33 mouse cellular contexts compared by ENCODE assay signal in the genomic region with DNA sequence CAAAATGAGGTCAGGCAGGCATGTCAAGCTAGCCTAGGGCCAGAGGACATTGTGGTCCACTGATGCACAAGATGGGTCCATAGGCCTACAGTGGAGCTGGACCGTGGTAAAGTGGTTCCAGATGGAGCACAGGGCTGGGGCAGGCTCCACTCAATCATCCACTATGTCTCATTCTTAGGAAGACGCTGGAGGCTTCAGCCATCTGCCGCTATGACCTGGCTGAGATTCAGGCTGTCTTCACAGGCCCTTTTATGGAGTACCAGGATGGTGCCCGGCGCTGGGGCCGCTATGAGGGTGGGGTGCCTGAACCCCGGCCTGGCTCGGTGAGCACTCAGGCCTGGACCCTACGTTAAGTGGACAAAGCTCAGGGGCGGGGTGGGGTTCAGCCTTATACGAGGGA. TPM values are rescaled to one million over a fixed set of nuclear protein-coding genes. Genes with fewer than 3 reads are reported as not detected.
DNase-seq lines count a peak whose midpoint lies in the region; ATAC-seq and TF ChIP-seq lines count a peak whose summit lies in the region.
"Had no signal": no experiment of that assay in that cellular context is flagged by ENCODE, and none has a peak within 500 bp of the region (broad histone marks: within the 10 kb centered on the region; RNA-seq: fewer than 3 reads in every experiment).

No protein-coding gene starts in this region.

- no peak overlapping the region for H3K4me2 ChIP-seq in hindbrain, postnatal 0 days (ENCODE audit: low read depth, low read length)
- H3K4me2 ChIP-seq: embryonic facial prominence, embryonic 15.5 days; forebrain, embryonic 12.5 days; heart, embryonic 12.5 days; hindbrain, embryonic 14.5 days; kidney, embryonic 15.5 days; limb, embryonic 13.5 days; liver, embryonic 11.5 days; lung, embryonic 15.5 days; midbrain, embryonic 12.5 days had no signal

- WGBS in hindbrain, postnatal 0 days, result 80% methylated on average over 11 of the region's 11 CpGs
- 87% methylated on average over 11 of the region's 11 CpGs for WGBS in hindbrain, embryonic 10.5 days

- H3K27me3 ChIP-seq in hindbrain, postnatal 0 days (ENCODE audit: insufficient read depth, low read length), result no peaks in the 10 kb centered on the region
- H3K27me3 ChIP-seq in hindbrain, embryonic 10.5 days (ENCODE audit: insufficient read depth, poor library complexity, severe bottlenecking), result no peaks in the 10 kb centered on the region
- H3K27me3 ChIP-seq: embryonic facial prominence, embryonic 15.5 days; forebrain, embryonic 12.5 days; heart, embryonic 12.5 days; kidney, embryonic 15.5 days; limb, embryonic 13.5 days; lung, embryonic 15.5 days; midbrain, embryonic 12.5 days had no signal

- DNase-seq in cerebellum, postnatal 36 days, result no peak
- no peak for DNase-seq in hindbrain, postnatal 0 days (ENCODE audit: low spot score)
- DNase-seq in hindbrain, embryonic 10.5 days (ENCODE audit: low spot score), result no peak
- DNase-seq in retina, postnatal 1 day, result peak; percentile 27
- DNase-seq in retina, embryonic 14.5 days (ENCODE audit: low spot score), result no peak
- DNase-seq in layer of hippocampus, postnatal 10 days (ENCODE audit: low spot score in 2 of 2), result no peak
- DNase-seq: adrenal gland, postnatal 14 days; forebrain, postnatal 0 days; heart, adult 2 months; heart, postnatal 4 days; kidney, adult 11 months; kidney, postnatal 36 days; right cerebral cortex, postnatal 4 days; thymus, adult 18-20 months; thymus, postnatal 36 days had no signal

- peak; percentile 11; the same call in 1 of the 2 replicates for ATAC-seq in cerebellum, adult (ENCODE audit: insufficient number of reproducible peaks, low FRiP score, low TSS enrichment)
- ATAC-seq in hindbrain, postnatal 0 days, result peak; percentile 41
- ATAC-seq: forebrain, postnatal 0 days; inflammation-experienced regulatory T-cells, adult 6 months had no signal

- H3K4me1 ChIP-seq in hindbrain, postnatal 0 days (ENCODE audit: insufficient read depth, low read length), result no peaks in the 10 kb centered on the region
- H3K4me1 ChIP-seq in hindbrain, embryonic 10.5 days (replicated peaks), result peaks cover 13% of the 10 kb centered on the region
- H3K4me1 ChIP-seq: embryonic facial prominence, embryonic 15.5 days; forebrain, embryonic 12.5 days; heart, embryonic 12.5 days; limb, embryonic 13.5 days; lung, embryonic 15.5 days; midbrain, embryonic 12.5 days had no signal

- no peak overlapping the region for H3K4me3 ChIP-seq in hindbrain, postnatal 0 days (ENCODE audit: low read length)
- H3K4me3 ChIP-seq in hindbrain, embryonic 10.5 days, result no peak overlapping the region
- H3K4me3 ChIP-seq: embryonic facial prominence, embryonic 15.5 days; forebrain, embryonic 12.5 days; heart, adult 2 months; heart, embryonic 12.5 days; kidney, embryonic 15.5 days; layer of hippocampus, adult 2 months; limb, embryonic 13.5 days; lung, embryonic 15.5 days; midbrain, embryonic 12.5 days had no signal

- H3K36me3 ChIP-seq in hindbrain, postnatal 0 days (ENCODE audit: insufficient read depth, low read length), result peaks cover 29% of the 10 kb centered on the region; the same call in 1 of the 2 replicates
- H3K36me3 ChIP-seq in hindbrain, embryonic 10.5 days, result peaks cover 65% of the 10 kb centered on the region

- H3K9ac ChIP-seq in hindbrain, postnatal 0 days (replicated peaks; ENCODE audit: low read length), result no peak overlapping the region
- H3K9ac ChIP-seq: embryonic facial prominence, embryonic 15.5 days; forebrain, embryonic 12.5 days; forebrain, postnatal 0 days; heart, embryonic 12.5 days; hindbrain, embryonic 14.5 days; kidney, embryonic 15.5 days; limb, embryonic 13.5 days; lung, embryonic 15.5 days; midbrain, embryonic 12.5 days had no signal

- TF ChIP-seq CTCF in hindbrain, postnatal 0 days (IDR thresholded peaks at IDR 0.05; ENCODE audit: low read depth), result no peak

- H3K27ac ChIP-seq in hindbrain, postnatal 0 days, result no peak overlapping the region
- no peak overlapping the region for H3K27ac ChIP-seq in hindbrain, embryonic 10.5 days
- H3K27ac ChIP-seq: embryonic facial prominence, embryonic 15.5 days; forebrain, embryonic 12.5 days; heart, adult 2 months; hindbrain, embryonic 14.5 days; kidney, embryonic 15.5 days; layer of hippocampus, adult 2 months; limb, embryonic 13.5 days; lung, embryonic 15.5 days; midbrain, embryonic 12.5 days; stomach, postnatal 0 days had no signal

- no peaks in the 10 kb centered on the region for H3K9me3 ChIP-seq in hindbrain, postnatal 0 days (ENCODE audit: low read length)
- H3K9me3 ChIP-seq in hindbrain, embryonic 10.5 days, result no peaks in the 10 kb centered on the region
- H3K9me3 ChIP-seq: embryonic facial prominence, embryonic 15.5 days; forebrain, embryonic 12.5 days; G1E; heart, embryonic 12.5 days; kidney, embryonic 15.5 days; limb, embryonic 13.5 days; lung, embryonic 15.5 days; midbrain, embryonic 12.5 days had no signal

RNA-seq across cellular contexts. Expression of a gene that starts 7.7 kb away (rescaled TPM):
- total RNA-seq in hindbrain, postnatal 0 days (2014; rRNA removed), result 7.5 and 8.6 TPM in 2 replicates
- polyA plus RNA-seq in hindbrain, postnatal 0 days (2015; fragmentation: Nextera tagmentation; extraction: Ambion mirVana), result 8.2 and 8.5 TPM in 2 replicates
- polyA plus RNA-seq in hindbrain, embryonic 10.5 days (2016; fragmentation: Nextera tagmentation; extraction: Ambion mirVana), result 23.6 and 32.6 TPM in 2 replicates
- 10 to 100 TPM; 14.1 to 15.1 TPM for total RNA-seq in layer of hippocampus, postnatal 10 days (2021)

RNA-seq across cellular contexts. Expression of a gene that starts 8.5 kb away (rescaled TPM):
- total RNA-seq in hindbrain, postnatal 0 days (2014; rRNA removed), result 97.1 and 98.4 TPM in 2 replicates
- polyA plus RNA-seq in hindbrain, postnatal 0 days (2015; fragmentation: Nextera tagmentation; extraction: Ambion mirVana), result 109 and 115 TPM in 2 replicates
- polyA plus RNA-seq in hindbrain, embryonic 10.5 days (2016; fragmentation: Nextera tagmentation; extraction: Ambion mirVana), result 75.6 and 83.0 TPM in 2 replicates
- 10 to 100 TPM; 45.3 to 48.9 TPM for total RNA-seq in layer of hippocampus, postnatal 10 days (2021)

RNA-seq across cellular contexts. Expression of a gene that starts 8.9 kb away (rescaled TPM):
- 66.9 and 81.0 TPM in 2 replicates for total RNA-seq in hindbrain, postnatal 0 days (2014; rRNA removed)
- polyA plus RNA-seq in hindbrain, postnatal 0 days (2015; fragmentation: Nextera tagmentation; extraction: Ambion mirVana), result 14.2 and 15.7 TPM in 2 replicates
- polyA plus RNA-seq in hindbrain, embryonic 10.5 days (2016; fragmentation: Nextera tagmentation; extraction: Ambion mirVana), result 3.6 and 5.9 TPM in 2 replicates
- 10 to 100 TPM; 61.8 to 69.2 TPM for total RNA-seq in layer of hippocampus, postnatal 10 days (2021)
- total RNA-seq: neutrophil, adult 5-6 weeks had no signal

RNA-seq across cellular contexts. Expression of a gene that starts 16.4 kb away (rescaled TPM):
- 44.1 and 44.7 TPM in 2 replicates for total RNA-seq in hindbrain, postnatal 0 days (2014; rRNA removed)
- polyA plus RNA-seq in hindbrain, postnatal 0 days (2015; fragmentation: Nextera tagmentation; extraction: Ambion mirVana), result 16.4 and 17.0 TPM in 2 replicates
- polyA plus RNA-seq in hindbrain, embryonic 10.5 days (2016; fragmentation: Nextera tagmentation; extraction: Ambion mirVana), result 67.5 and 69.1 TPM in 2 replicates
- 10 to 100 TPM; 21.3 to 23.2 TPM for total RNA-seq in layer of hippocampus, postnatal 10 days (2021)
- total RNA-seq: monocyte, adult 5-6 weeks had no signal

RNA-seq across cellular contexts. Expression of a gene that starts 47.7 kb away (rescaled TPM):
- 4.8 and 7.7 TPM in 2 replicates for total RNA-seq in hindbrain, postnatal 0 days (2014; rRNA removed)
- polyA plus RNA-seq in hindbrain, postnatal 0 days (2015; fragmentation: Nextera tagmentation; extraction: Ambion mirVana), result 1.9 and 2.5 TPM in 2 replicates
- 0.26 and 0.40 TPM in 2 replicates for polyA plus RNA-seq in hindbrain, embryonic 10.5 days (2016; fragmentation: Nextera tagmentation; extraction: Ambion mirVana)
- total RNA-seq in layer of hippocampus, postnatal 10 days (2021), result 1 to 10 TPM; 3.2 to 3.3 TPM
- total RNA-seq: adrenal gland, postnatal 14 days; heart, postnatal 4 days; megakaryocyte progenitor cell, adult 5-6 weeks; monocyte, adult 5-6 weeks; neutrophil, adult 5-6 weeks had no signal
- polyA plus RNA-seq: inflammation-experienced regulatory T-cells, adult 6 months; liver, embryonic 11.5 days; liver, embryonic 16.5 days had no signal
